Mouse (Mus musculus) intestine, embryonic 15.5 days (tissue): ENCODE measurements around the gene Sox9. TPM values are rescaled to one million over a fixed set of nuclear protein-coding genes. Genes with fewer than 3 reads are reported as not detected.

ENCODE experiments used
- ATAC-seq: fragments of 200-750 bp; cut with Nextera tagmentation; 2 replicates; pipeline ENCODE4 v1.8.0; 2017; ENCODE audit warnings: moderate TSS enrichment, moderate library complexity
- H3K27ac ChIP-seq: fragments of 300-500 bp; sonication (generic); 2 replicates; pipeline ENCODE4 v1.5.1; 2015; ENCODE audit warnings: mild to moderate bottlenecking, inconsistent platforms
- H3K27me3 ChIP-seq: fragments of 300-500 bp; sonication (generic); replicated peaks from 2 replicates; pipeline ENCODE4 v1.6.1; 2015; ENCODE audit warnings: inconsistent platforms
- H3K36me3 ChIP-seq: fragments of 300-500 bp; sonication (generic); 2 replicates; pipeline ENCODE4 v1.6.1; 2015; ENCODE audit warnings: inconsistent platforms
- H3K4me1 ChIP-seq: fragments of 300-500 bp; sonication (generic); replicated peaks from 2 replicates; pipeline ENCODE4 v1.6.1; 2015; ENCODE audit warnings: inconsistent platforms
- H3K4me2 ChIP-seq: fragments of 300-500 bp; sonication (generic); replicated peaks from 2 replicates; pipeline ENCODE4 v1.6.1; 2015; ENCODE audit warnings: mild to moderate bottlenecking, inconsistent platforms
- H3K4me3 ChIP-seq: fragments of 300-500 bp; sonication (generic); replicated peaks from 2 replicates; pipeline ENCODE4 v1.5.1; 2015; ENCODE audit warnings: inconsistent platforms
- H3K9ac ChIP-seq: fragments of 300-500 bp; sonication (generic); 2 replicates; pipeline ENCODE4 v1.6.1; 2015; ENCODE audit warnings: inconsistent platforms
- H3K9me3 ChIP-seq: fragments of 300-500 bp; sonication (generic); 2 replicates; pipeline ENCODE4 v1.6.1; 2016; ENCODE audit warnings: inconsistent platforms
- WGBS: fragments of 180-500 bp; shearing (Covaris S2); methylation state at CpG from one replicate; pipeline ENCODE4 v1.1.7; 2015; 5-methylcytosine and 5-hydroxymethylcytosine counted together
- polyA plus RNA-seq: library from polyadenylated mRNA; unstranded; fragments of >200 nt; fragmentation: Nextera tagmentation; extraction: Ambion mirVana; gene quantifications from 2 replicates; pipeline ENCODE4 v1.2.1, GENCODE M21; 2015

Gene Sox9
- polyA plus RNA-seq, 1 experiment from 2014 or later = 41.2 TPM

- peak; percentile 48 for ATAC-seq
- peak overlapping the region; percentile 80 for H3K27ac ChIP-seq
- H3K4me1 ChIP-seq = peaks cover 31% of the 10 kb centered on the region
- no peaks in the 10 kb centered on the region for H3K9me3 ChIP-seq
- WGBS = under 1% methylated on average over 75 of the region's 75 CpGs
- no peaks in the 10 kb centered on the region for H3K36me3 ChIP-seq
- H3K4me2 ChIP-seq = peak overlapping the region; percentile 93
- peaks cover 11% of the 10 kb centered on the region for H3K27me3 ChIP-seq
- H3K9ac ChIP-seq = peak overlapping the region; percentile 65
- peak overlapping the region; percentile 70 for H3K4me3 ChIP-seq
Observed at GRCm38 (mm10) chr11:112782357-112783121, 515 bp downstream of the Sox9 start.

- H3K27me3 ChIP-seq = peaks cover 6% of the 10 kb centered on the region
- H3K9ac ChIP-seq = peak overlapping the region; percentile 65
- no peaks in the 10 kb centered on the region for H3K36me3 ChIP-seq
- peak overlapping the region; percentile 70 for H3K27ac ChIP-seq
- H3K4me2 ChIP-seq = peak overlapping the region; percentile 93
- H3K4me3 ChIP-seq = peak overlapping the region; percentile 70
- peak; percentile 9 for ATAC-seq
- H3K4me1 ChIP-seq = peaks cover 35% of the 10 kb centered on the region
- under 1% methylated on average over 40 of the region's 42 CpGs for WGBS
- no peaks in the 10 kb centered on the region for H3K9me3 ChIP-seq
Observed at GRCm38 (mm10) chr11:112783401-112784346, 1.6 kb downstream of the Sox9 start.

GRCm38 (mm10) chr11:112784347-112784902, 2.4 kb downstream of the Sox9 start:
- peak; percentile 72 for ATAC-seq
- peaks cover 35% of the 10 kb centered on the region for H3K4me1 ChIP-seq
- peak overlapping the region; percentile 93 for H3K4me2 ChIP-seq
- H3K27ac ChIP-seq = peak overlapping the region; percentile 62
- peak overlapping the region; percentile 41 for H3K9ac ChIP-seq
- H3K36me3 ChIP-seq = no peaks in the 10 kb centered on the region
- H3K9me3 ChIP-seq = no peaks in the 10 kb centered on the region
- 4% methylated on average over 30 of the region's 30 CpGs for WGBS
- peak overlapping the region; percentile 70 for H3K4me3 ChIP-seq
- H3K27me3 ChIP-seq = no peaks in the 10 kb centered on the region; the same call in none of the 2 replicates

GRCm38 (mm10) chr11:112784903-112785381, 2.9 kb downstream of the Sox9 start:
- Histone ChIP-seq H3K4me2 (peak overlapping the region; percentile 93), H3K27ac (peak overlapping the region; percentile 62), H3K27me3 (no peaks in the 10 kb centered on the region; the same call in none of the 2 replicates), H3K36me3 (no peaks in the 10 kb centered on the region), H3K9me3 (no peaks in the 10 kb centered on the region), H3K4me1 (peaks cover 35% of the 10 kb centered on the region), H3K9ac (peak overlapping the region; percentile 41), H3K4me3 (peak overlapping the region; percentile 70)
- WGBS = 3% methylated on average over 34 of the region's 34 CpGs
- ATAC-seq = peak; percentile 6

- H3K27ac ChIP-seq = no peak overlapping the region
- peak overlapping the region; percentile 93 for H3K4me2 ChIP-seq
- H3K9ac ChIP-seq = no peak overlapping the region
- WGBS = 31% methylated on average over 8 of the region's 8 CpGs
- no peak for ATAC-seq
- H3K9me3 ChIP-seq = no peaks in the 10 kb centered on the region
- no peaks in the 10 kb centered on the region; the same call in none of the 2 replicates for H3K27me3 ChIP-seq
- 0 out of 2 replicates have a peak overlapping the region, but pooled peaks have one; percentile 16 for H3K4me3 ChIP-seq
- H3K36me3 ChIP-seq = no peaks in the 10 kb centered on the region
- peaks cover 35% of the 10 kb centered on the region for H3K4me1 ChIP-seq
Observed at GRCm38 (mm10) chr11:112785581-112785980, 3.6 kb downstream of the Sox9 start.

GRCm38 (mm10) chr11:112786427-112786826, 4.4 kb downstream of the Sox9 start:
- Histone ChIP-seq H3K4me2 (peak overlapping the region; percentile 29; the same call in 1 of the 2 replicates), H3K27ac (no peak overlapping the region), H3K9me3 (no peaks in the 10 kb centered on the region), H3K9ac (no peak overlapping the region), H3K4me1 (peaks cover 29% of the 10 kb centered on the region), H3K36me3 (no peaks in the 10 kb centered on the region), H3K27me3 (no peaks in the 10 kb centered on the region; the same call in 1 of the 2 replicates), H3K4me3 (no peak overlapping the region)
- 54% methylated on average over 4 of the region's 4 CpGs for WGBS
- no peak for ATAC-seq

DNA sequence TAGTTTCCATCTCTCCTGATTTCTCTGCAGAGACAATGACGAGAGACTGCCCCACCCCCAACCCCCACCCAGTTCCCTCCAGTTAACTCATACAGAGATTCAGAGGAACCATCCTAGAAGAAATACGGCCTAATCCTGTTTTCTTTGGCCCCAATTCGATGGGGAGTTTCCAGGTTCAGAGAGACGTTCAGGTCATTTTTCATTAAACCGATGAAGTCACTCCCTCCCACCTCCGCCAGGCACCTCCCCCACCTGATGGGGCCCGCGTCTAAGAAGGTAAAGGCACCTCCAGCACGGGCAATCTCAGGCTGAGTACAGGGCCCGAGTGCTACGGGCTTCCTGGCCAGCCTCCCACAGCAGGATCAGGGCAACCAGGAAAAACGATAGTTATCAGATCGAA, 6.3 kb downstream of the Sox9 start:
- Histone ChIP-seq H3K9me3 (no peaks in the 10 kb centered on the region), H3K4me1 (peaks cover 22% of the 10 kb centered on the region), H3K27ac (no peak overlapping the region), H3K36me3 (no peaks in the 10 kb centered on the region), H3K27me3 (no peaks in the 10 kb centered on the region; the same call in 1 of the 2 replicates), H3K4me2 (peak overlapping the region; percentile 17), H3K4me3 (no peak overlapping the region), H3K9ac (no peak overlapping the region)
- ATAC-seq = peak; percentile 67
- WGBS = 12% methylated on average over 13 of the region's 13 CpGs

DNA sequence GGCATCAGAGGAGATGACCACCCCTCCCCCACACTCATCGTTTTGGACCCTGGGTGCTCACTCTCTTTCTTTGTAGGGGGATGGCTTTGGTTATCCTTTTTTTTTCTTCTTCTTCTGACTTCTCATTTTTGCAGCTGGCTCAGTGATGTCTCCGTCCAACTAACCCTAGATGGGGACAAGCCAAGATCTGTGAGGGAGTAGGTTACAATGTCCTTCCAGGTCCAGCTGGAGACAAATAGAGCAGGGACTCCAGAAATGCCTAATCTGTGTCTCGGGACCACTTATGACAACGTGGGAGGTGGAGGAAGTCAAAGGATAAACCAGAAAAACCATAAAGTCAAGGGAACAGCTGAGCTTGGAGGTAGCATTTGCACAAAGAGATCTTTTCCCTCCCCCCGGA, 14.4 kb downstream of the Sox9 start:
- Histone ChIP-seq H3K4me1 (no peaks in the 10 kb centered on the region), H3K27me3 (no peaks in the 10 kb centered on the region), H3K4me2 (no peak overlapping the region), H3K9ac (no peak overlapping the region), H3K36me3 (no peaks in the 10 kb centered on the region), H3K4me3 (no peak overlapping the region), H3K27ac (no peak overlapping the region), H3K9me3 (no peaks in the 10 kb centered on the region)
- 74% methylated on average over 5 of the region's 5 CpGs for WGBS
- no peak for ATAC-seq

- Histone ChIP-seq H3K4me3 (no peak overlapping the region), H3K9me3 (no peaks in the 10 kb centered on the region), H3K36me3 (no peaks in the 10 kb centered on the region), H3K9ac (no peak overlapping the region), H3K27me3 (no peaks in the 10 kb centered on the region), H3K4me2 (no peak overlapping the region), H3K27ac (no peak overlapping the region), H3K4me1 (no peaks in the 10 kb centered on the region)
- 62% methylated on average over 13 of the region's 13 CpGs for WGBS
- ATAC-seq = no peak
Observed at GRCm38 (mm10) chr11:112798831-112799382, 16.9 kb downstream of the Sox9 start.

DNA sequence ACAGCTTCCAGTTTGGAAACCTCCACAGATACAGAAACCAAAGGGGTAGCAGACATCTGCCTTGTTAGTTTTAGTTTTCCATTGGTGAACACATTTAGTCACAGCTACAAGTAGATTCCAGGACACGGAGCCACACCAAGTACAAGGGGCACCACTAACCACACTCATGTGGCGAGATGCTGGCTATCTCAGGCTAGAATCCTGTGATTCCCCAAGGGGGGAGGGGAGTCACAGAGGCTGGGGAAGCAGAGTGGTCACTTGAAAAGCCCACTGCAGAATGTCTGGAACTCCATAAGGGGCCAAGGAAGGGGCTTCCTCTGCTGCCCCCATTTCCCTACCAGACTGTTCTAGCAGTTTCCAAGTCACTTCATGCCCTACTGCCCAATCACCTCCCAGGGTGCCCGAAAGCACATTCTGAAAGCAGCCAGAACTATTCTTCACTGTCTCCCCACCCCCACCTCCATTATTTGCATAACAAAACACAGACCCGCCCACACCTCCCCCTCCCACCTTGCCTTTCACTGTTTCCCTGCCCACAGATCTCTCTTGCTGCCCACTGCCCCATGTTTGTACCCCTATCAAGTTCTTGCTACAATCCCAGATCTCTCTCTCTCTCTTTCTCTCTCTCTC, 19.3 kb downstream of the Sox9 start:
- H3K36me3 ChIP-seq = no peaks in the 10 kb centered on the region
- 40% methylated on average over 4 of the region's 4 CpGs for WGBS
- H3K27ac ChIP-seq = no peak overlapping the region
- H3K4me2 ChIP-seq = no peak overlapping the region
- no peak for ATAC-seq
- H3K4me1 ChIP-seq = no peaks in the 10 kb centered on the region
- H3K9me3 ChIP-seq = no peaks in the 10 kb centered on the region
- no peaks in the 10 kb centered on the region for H3K27me3 ChIP-seq
- H3K4me3 ChIP-seq = no peak overlapping the region
- H3K9ac ChIP-seq = no peak overlapping the region

GRCm38 (mm10) chr11:112807838-112808506, 25.9 kb downstream of the Sox9 start:
- no peak overlapping the region for H3K27ac ChIP-seq
- peaks cover 12% of the 10 kb centered on the region; the same call in 1 of the 2 replicates for H3K4me1 ChIP-seq

More at GRCm38 (mm10) chr11:112807838-112808506, 25.9 kb downstream of the Sox9 start:
- Histone ChIP-seq H3K9me3 (no peaks in the 10 kb centered on the region), H3K4me3 (no peak overlapping the region), H3K36me3 (no peaks in the 10 kb centered on the region), H3K4me2 (no peak overlapping the region), H3K9ac (no peak overlapping the region), H3K27me3 (no peaks in the 10 kb centered on the region)
- ATAC-seq = peak; percentile 52
- 28% methylated on average over 8 of the region's 8 CpGs for WGBS
